Mouse (Mus musculus) C2C12 (cell line): ENCODE data around the gene Pde6g. TPM values are rescaled to one million over a fixed set of nuclear protein-coding genes. Genes with fewer than 3 reads are reported as not detected.

Source experiments
- H3K27me3 ChIP-seq: one replicate; pipeline ENCODE4 v1.6.1; 2011; ENCODE audit not compliant: control insufficient read depth, insufficient read depth, insufficient read length
- H3K36me3 ChIP-seq: one replicate; pipeline ENCODE4 v1.6.1; 2011; ENCODE audit not compliant: control insufficient read depth, insufficient read depth
- H3K4me3 ChIP-seq: one replicate; pipeline ENCODE4 v1.5.1; 2011; ENCODE audit warnings: mild to moderate bottlenecking, control low read depth; ENCODE audit not compliant: poor library complexity, insufficient read depth, severe bottlenecking
- H3K79me2 ChIP-seq: one replicate; pipeline ENCODE4 v1.6.1; 2011; ENCODE audit not compliant: control insufficient read depth, insufficient read depth
- H3K79me3 ChIP-seq: one replicate; pipeline ENCODE4 v1.6.1; 2011; ENCODE audit warnings: low read depth, control low read depth
- H3ac ChIP-seq: one replicate; pipeline ENCODE3; 2011; ENCODE audit warnings: low read depth; ENCODE audit not compliant: control insufficient read depth, insufficient read length
- CEBPB ChIP-seq: IDR thresholded peaks from one replicate; pipeline ENCODE4 v1.6.1; 2011; ENCODE audit warnings: low read depth, mild to moderate bottlenecking, control low read depth, moderate library complexity
- CTCF ChIP-seq: IDR thresholded peaks from one replicate; pipeline ENCODE4 v1.5.1; 2011; ENCODE audit not compliant: control insufficient read depth, insufficient read depth, insufficient read length
- FOSL1 ChIP-seq: IDR thresholded peaks from one replicate; pipeline ENCODE4 v1.8.0; 2011; ENCODE audit warnings: mild to moderate bottlenecking, low read length; ENCODE audit not compliant: poor library complexity, insufficient read depth, severe bottlenecking
- MAX ChIP-seq: IDR thresholded peaks from one replicate; pipeline ENCODE4 v1.6.1; 2011; ENCODE audit warnings: mild to moderate bottlenecking, control low read depth
- MYOD1 ChIP-seq: IDR thresholded peaks from one replicate; pipeline ENCODE4 v1.6.1; 2011; ENCODE audit warnings: low read depth; ENCODE audit not compliant: control insufficient read depth, insufficient read length
- MYOG ChIP-seq: IDR thresholded peaks from one replicate; pipeline ENCODE4 v1.6.1; 2011; ENCODE audit not compliant: control insufficient read depth, insufficient read length; ENCODE audit errors: extremely low read depth
- USF1 ChIP-seq: IDR thresholded peaks from one replicate; pipeline ENCODE4 v1.6.1; 2011; ENCODE audit warnings: low read depth, mild to moderate bottlenecking, control low read depth, moderate library complexity
- polyA plus RNA-seq: library from polyadenylated mRNA; unstranded; fragments of >200 nt; fragmentation: generic; extraction: Trizol; gene quantifications from one replicate; pipeline ENCODE4 v1.2.1, GENCODE M21; 2012; ENCODE audit warnings: missing spikeins

Gene Pde6g
- polyA plus RNA-seq, 1 experiment, result 0.13 TPM

- no peak overlapping the region for H3ac ChIP-seq
- H3K4me3 ChIP-seq, result no peak overlapping the region
- H3K27me3 ChIP-seq, result peaks cover 6% of the 10 kb centered on the region
- H3K79me2 ChIP-seq, result no peaks in the 10 kb centered on the region
- no peak for TF ChIP-seq FOSL1
- no peak for TF ChIP-seq MAX
- no peak for TF ChIP-seq MYOG
- no peak for TF ChIP-seq CEBPB
- TF ChIP-seq MYOD1, result no peak
- TF ChIP-seq CTCF, result no peak
- no peak for TF ChIP-seq USF1
- H3K79me3 ChIP-seq, result no peaks in the 10 kb centered on the region
- no peaks in the 10 kb centered on the region for H3K36me3 ChIP-seq
Observed at GRCm38 (mm10) chr11:120445475-120445874, 7.8 kb downstream of the Pde6g start.

- no peak for TF ChIP-seq MYOG
- no peak for TF ChIP-seq CTCF
- TF ChIP-seq USF1, result no peak
- TF ChIP-seq FOSL1, result no peak
- TF ChIP-seq MYOD1, result no peak
- TF ChIP-seq CEBPB, result no peak
- TF ChIP-seq MAX, result no peak
- Histone ChIP-seq H3K79me2 (no peaks in the 10 kb centered on the region), H3K36me3 (no peaks in the 10 kb centered on the region), H3K79me3 (no peaks in the 10 kb centered on the region), H3ac (no peak overlapping the region), H3K27me3 (peaks cover 14% of the 10 kb centered on the region), H3K4me3 (no peak overlapping the region)
Observed at GRCm38 (mm10) chr11:120444106-120444505, 9.2 kb downstream of the Pde6g start.

DNA sequence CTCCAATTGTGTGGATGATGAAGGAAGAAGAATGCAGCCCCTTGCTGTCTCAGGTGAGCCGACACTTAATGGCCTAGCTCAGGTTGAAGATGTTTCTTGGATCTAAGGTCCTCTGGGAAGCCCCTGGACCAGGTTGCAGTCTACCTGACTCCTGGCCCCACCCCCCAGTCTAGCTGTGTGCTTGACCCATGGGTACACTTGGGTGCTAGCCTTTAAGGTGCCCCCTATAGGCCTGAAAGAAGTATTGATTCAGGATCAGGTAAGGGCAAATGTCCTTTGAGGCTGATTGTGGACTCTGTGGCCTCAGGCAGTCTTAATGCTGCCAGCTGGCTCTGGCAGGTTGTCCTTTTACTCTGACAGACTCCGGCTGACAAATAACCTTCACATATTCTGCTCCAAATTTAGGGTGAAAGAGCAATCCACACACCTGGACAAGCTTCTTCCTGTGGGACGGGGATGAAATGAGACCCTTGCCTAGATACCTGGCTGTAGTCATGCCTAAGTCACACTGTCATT, 10.5 kb downstream of the Pde6g start:
- no peaks in the 10 kb centered on the region for H3K36me3 ChIP-seq
- H3K4me3 ChIP-seq, result no peak overlapping the region
- TF ChIP-seq MAX, result no peak
- no peak for TF ChIP-seq MYOD1
- no peak for TF ChIP-seq FOSL1
- TF ChIP-seq CEBPB, result no peak
- no peak for TF ChIP-seq MYOG
- TF ChIP-seq CTCF, result no peak
- peaks cover 14% of the 10 kb centered on the region for H3K27me3 ChIP-seq
- H3K79me2 ChIP-seq, result no peaks in the 10 kb centered on the region
- H3ac ChIP-seq, result no peak overlapping the region
- H3K79me3 ChIP-seq, result no peaks in the 10 kb centered on the region

GRCm38 (mm10) chr11:120442344-120442743, 11.0 kb downstream of the Pde6g start, which contains the start of gene Tspan10:
TSS of gene Tspan10 (plus strand) at chr11:120442644.
- TF ChIP-seq MYOD1 (no peak), FOSL1 (no peak), CEBPB (no peak), MAX (no peak)
- Histone ChIP-seq H3ac (no peak within 1 kb of the TSS), H3K79me2 (peaks cover 1% of the 10 kb centered on the region), H3K36me3 (no peaks in the 10 kb centered on the region), H3K4me3 (no peak within 1 kb of the TSS), H3K27me3 (peaks cover 14% of the 10 kb centered on the region), H3K79me3 (no peaks in the 10 kb centered on the region)

DNA sequence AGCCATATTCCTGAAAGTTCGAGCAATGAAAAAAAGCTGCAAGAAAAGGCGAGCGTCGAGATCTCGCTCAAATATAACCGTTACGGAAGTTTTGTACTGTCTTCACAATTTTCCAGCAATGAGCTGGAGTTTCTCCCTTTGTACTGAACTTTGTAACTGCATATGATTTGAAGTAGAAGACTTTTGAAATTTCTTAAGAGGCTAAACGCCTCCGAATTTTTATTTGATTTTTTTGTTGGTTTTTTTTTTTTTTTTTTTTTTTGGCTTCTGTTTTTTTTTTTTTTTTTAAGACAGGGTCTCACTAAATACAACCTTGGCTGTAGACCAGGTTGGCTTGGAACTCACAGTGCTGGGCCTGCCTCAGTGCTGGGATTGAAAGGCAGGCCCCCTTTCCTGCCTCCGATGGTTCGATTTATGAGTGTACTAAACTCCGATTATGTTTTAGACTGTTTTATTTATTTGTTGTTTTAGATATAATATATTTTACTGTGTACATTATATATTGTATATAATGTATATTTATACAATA, 15.4 kb downstream of the Pde6g start:
- Histone ChIP-seq H3K79me3 (peaks cover 40% of the 10 kb centered on the region), H3K79me2 (peaks cover 45% of the 10 kb centered on the region), H3K36me3 (peaks cover 30% of the 10 kb centered on the region), H3K4me3 (peak overlapping the region; percentile 93), H3ac (peak overlapping the region; percentile 26), H3K27me3 (peaks cover 14% of the 10 kb centered on the region)
- TF ChIP-seq MAX, result peak; percentile 0
- TF ChIP-seq FOSL1, result no peak

GRCm38 (mm10) chr11:120437152-120437856, 16.0 kb downstream of the Pde6g start, which contains the start of gene Nploc4:
TSS of gene Nploc4 (minus strand) at chr11:120437708.
- H3K27me3 ChIP-seq, result peaks cover 14% of the 10 kb centered on the region
- TF ChIP-seq MAX (peak; percentile 73), USF1 (no peak), CEBPB (no peak), MYOD1 (no peak)
- H3K79me2 ChIP-seq, result peaks cover 52% of the 10 kb centered on the region
- H3K79me3 ChIP-seq, result peaks cover 41% of the 10 kb centered on the region
- peak within 1 kb of the TSS; percentile 93 for H3K4me3 ChIP-seq
- peak within 1 kb of the TSS; percentile 70 for H3ac ChIP-seq
- H3K36me3 ChIP-seq, result peaks cover 36% of the 10 kb centered on the region
